In the genomic region with DNA sequence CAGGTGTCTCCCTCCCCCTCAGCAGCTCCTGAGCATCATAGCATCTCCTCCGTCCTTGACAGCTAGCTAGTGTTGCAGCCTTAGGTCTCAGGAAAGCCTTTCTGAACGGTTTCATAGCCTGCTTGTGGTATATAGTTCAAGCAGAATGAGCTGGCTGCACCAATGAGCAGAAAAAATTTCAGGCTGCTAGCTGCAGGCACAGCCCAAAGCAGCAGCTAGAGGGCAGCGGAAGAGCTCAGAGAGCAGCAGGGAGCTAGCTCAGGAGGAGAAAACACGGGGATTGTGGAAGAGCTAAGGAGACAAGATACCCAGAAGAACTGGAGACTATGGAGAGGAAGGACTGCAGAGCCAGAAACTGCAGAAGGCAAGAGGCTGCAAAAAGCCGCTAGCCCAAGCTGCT, we compare ENCODE assay signal across 10 mouse cellular contexts. TPM values are rescaled to one million over a fixed set of nuclear protein-coding genes. Genes with fewer than 3 reads are reported as not detected.
DNase-seq lines count a peak whose midpoint lies in the region; ATAC-seq and TF ChIP-seq lines count a peak whose summit lies in the region.
"Had no signal": no experiment of that assay in that cellular context is flagged by ENCODE, and none has a peak within 500 bp of the region (broad histone marks: within the 10 kb centered on the region; RNA-seq: fewer than 3 reads in every experiment).

No protein-coding gene starts in this region.

- DNase-seq in heart, postnatal 10 days: peak; percentile 18 to 40
- DNase-seq in heart, adult 8-10 months (ENCODE audit: low spot score): no peak
- DNase-seq in hindbrain, embryonic 11.5 days (ENCODE audit: low spot score): peak; percentile 33
- peak; percentile 25 for DNase-seq in lung, postnatal 10 days
- DNase-seq in telencephalon, adult 2 months (ENCODE audit: low read depth, low spot score): peak; percentile 72
- DNase-seq in T-cell, adult 2 months (ENCODE audit: low spot score): no peak

- 0 out of 2 replicates have a peak overlapping the region, but pooled peaks have one; percentile 5 for H3K9ac ChIP-seq in hindbrain, embryonic 11.5 days (ENCODE audit: low read depth, low read length)
- H3K9ac ChIP-seq: limb, embryonic 13.5 days had no signal

- H3K36me3 ChIP-seq in E14TG2a.4 (ENCODE audit: insufficient read depth, low read length): no peaks in the 10 kb centered on the region
- no peaks in the 10 kb centered on the region for H3K36me3 ChIP-seq in hindbrain, embryonic 11.5 days (ENCODE audit: control insufficient read depth, insufficient read depth, low read length)
- H3K36me3 ChIP-seq: limb, embryonic 13.5 days had no signal

- peak; percentile 76 for ATAC-seq in cerebellum, adult (ENCODE audit: insufficient number of reproducible peaks, low FRiP score, low TSS enrichment)
- no peak for ATAC-seq in hindbrain, embryonic 11.5 days (ENCODE audit: low FRiP score)

- H3K4me2 ChIP-seq in hindbrain, embryonic 11.5 days (replicated peaks; ENCODE audit: low read depth, low read length): no peak overlapping the region
- H3K4me2 ChIP-seq: limb, embryonic 13.5 days had no signal

- peaks cover 16% of the 10 kb centered on the region for H3K27me3 ChIP-seq in E14TG2a.4 (ENCODE audit: insufficient read depth, low read length)
- H3K27me3 ChIP-seq in hindbrain, embryonic 11.5 days (ENCODE audit: control insufficient read depth, insufficient read depth, low read length): no peaks in the 10 kb centered on the region

- no peak overlapping the region for H3K4me3 ChIP-seq in E14TG2a.4 (replicated peaks; ENCODE audit: low read length)
- H3K4me3 ChIP-seq in hindbrain, embryonic 11.5 days (ENCODE audit: low read depth, low read length): no peak overlapping the region
- H3K4me3 ChIP-seq: limb, embryonic 13.5 days had no signal

- intact Hi-C loops in heart, postnatal 10 days (cut with DNase I): loop anchor here (1.0 kb wide), 1 partner anchor 180 kb away; no protein-coding TSS in a partner anchor

- H3K9me3 ChIP-seq in E14TG2a.4 (ENCODE audit: low read length): no peaks in the 10 kb centered on the region
- no peaks in the 10 kb centered on the region for H3K9me3 ChIP-seq in hindbrain, embryonic 11.5 days (ENCODE audit: control insufficient read depth, low read length)
- H3K9me3 ChIP-seq: limb, embryonic 13.5 days had no signal

- peak; percentile 36 for TF ChIP-seq CTCF in E14TG2a.4 (conservative IDR thresholded peaks at IDR 0.05; ENCODE audit: low read length)

- 16% methylated on average over 5 of the region's 5 CpGs for WGBS in hindbrain, embryonic 11.5 days

- H3K27ac ChIP-seq in hindbrain, embryonic 11.5 days (ENCODE audit: low read depth, low read length): no peak overlapping the region
- H3K27ac ChIP-seq: limb, embryonic 13.5 days had no signal

- peaks cover 23% of the 10 kb centered on the region for H3K4me1 ChIP-seq in E14TG2a.4 (replicated peaks; ENCODE audit: low read depth, low read length)
- H3K4me1 ChIP-seq in hindbrain, embryonic 11.5 days (replicated peaks; ENCODE audit: control insufficient read depth, insufficient read depth, low read length): no peaks in the 10 kb centered on the region
- H3K4me1 ChIP-seq: limb, embryonic 13.5 days had no signal

RNA-seq across cellular contexts. Expression of gene Btbd7, which starts 7.5 kb away (rescaled TPM):
- total RNA-seq in heart, postnatal 10 days (2021): 10 to 100 TPM; 35.6 to 38.1 TPM
- total RNA-seq in heart, adult 8-10 months (2022): 10 to 100 TPM; 22.8 to 27.1 (median 26.1) TPM
- 19.6 and 20.6 TPM in 2 replicates for polyA plus RNA-seq in hindbrain, embryonic 11.5 days (2014; fragmentation: Nextera tagmentation; extraction: Ambion mirVana)

RNA-seq across cellular contexts. Expression of gene Cox8c, which starts 13.4 kb away (rescaled TPM):
- total RNA-seq in heart, postnatal 10 days (2021): not detected
- total RNA-seq in heart, adult 8-10 months (2022): not detected
- polyA plus RNA-seq in hindbrain, embryonic 11.5 days (2014; fragmentation: Nextera tagmentation; extraction: Ambion mirVana): not detected in 2 replicates
- total RNA-seq: adrenal gland, adult 18-20 months had no signal
- polyA plus RNA-seq: limb, embryonic 13.5 days had no signal

Comparison
In these comparisons a context has a peak if more than half of its experiments do, and no peak if none do; other contexts are left out.
1. DNase-seq: peak in heart, postnatal 10 days (2 of 2), hindbrain, embryonic 11.5 days (single experiment), lung, postnatal 10 days (single experiment) and telencephalon, adult 2 months (single experiment); none in heart, adult 8-10 months (single experiment) and T-cell, adult 2 months (single experiment).